Comparison of ENCODE assay signal across 10 mouse cellular contexts in genomic region chr2:172477860-172478259, GRCm38 (mm10). TPM values are rescaled to one million over a fixed set of nuclear protein-coding genes. Genes with fewer than 3 reads are reported as not detected.
DNase-seq lines count a peak whose midpoint lies in the region; ATAC-seq and TF ChIP-seq lines count a peak whose summit lies in the region.
"Had no signal": no experiment of that assay in that cellular context is flagged by ENCODE, and none has a peak within 500 bp of the region (broad histone marks: within the 10 kb centered on the region; RNA-seq: fewer than 3 reads in every experiment).

No protein-coding gene starts in this region.

- no peaks in the 10 kb centered on the region for H3K9me3 ChIP-seq in heart, embryonic 12.5 days (replicated peaks)
- H3K9me3 ChIP-seq in stomach, embryonic 16.5 days (replicated peaks; ENCODE audit: control insufficient read depth, low read length): no peaks in the 10 kb centered on the region

- peak; percentile 43 to 63 for DNase-seq in heart, adult 18-20 months
- no peak for DNase-seq in heart, postnatal 25 days (ENCODE audit: low spot score)
- peak; percentile 8 to 19 for DNase-seq in CD8-positive naive resting alpha-beta T cell, adult 2 months (ENCODE audit: low read depth in 2 of 2, low spot score in 2 of 2)
- DNase-seq in cerebellum, adult 8-10 months: peak; percentile 20
- peak; percentile 47 to 70 for DNase-seq in layer of hippocampus, adult 2 months (ENCODE audit: low spot score in 2 of 2)
- peak; percentile 80 for DNase-seq in mesoderm, embryonic 11.5 days (ENCODE audit: low read depth, low spot score)

- H3K4me3 ChIP-seq in heart, embryonic 12.5 days: peak overlapping the region; percentile 37
- no peak overlapping the region for H3K4me3 ChIP-seq in layer of hippocampus, adult 2 months
- H3K4me3 ChIP-seq in stomach, embryonic 16.5 days (replicated peaks; ENCODE audit: low read length): no peak overlapping the region

- H3K4me1 ChIP-seq in heart, embryonic 12.5 days (replicated peaks): peaks cover 13% of the 10 kb centered on the region
- 0 out of 2 replicates have a peak, but pooled peaks cover 3% of the 10 kb centered on the region for H3K4me1 ChIP-seq in stomach, embryonic 16.5 days (ENCODE audit: control insufficient read depth, insufficient read depth, low read length)

- no peaks in the 10 kb centered on the region for H3K36me3 ChIP-seq in heart, embryonic 12.5 days
- H3K36me3 ChIP-seq in stomach, embryonic 16.5 days (ENCODE audit: control insufficient read depth, insufficient read depth, low read length): no peaks in the 10 kb centered on the region

- TF ChIP-seq CTCF in layer of hippocampus, adult 2 months (conservative IDR thresholded peaks at IDR 0.05): peak; percentile 83

- intact Hi-C loops in heart, postnatal 25 days (cut with DNase I): loop anchor here (1.0 to 5.0 kb wide), 4 partner anchors 23 to 609 kb away; no protein-coding TSS in a partner anchor

- H3K27ac ChIP-seq in heart, embryonic 12.5 days (ENCODE audit: poor library complexity, severe bottlenecking): no peak overlapping the region
- no peak overlapping the region for H3K27ac ChIP-seq in layer of hippocampus, adult 2 months
- no peak overlapping the region for H3K27ac ChIP-seq in stomach, embryonic 16.5 days (ENCODE audit: low read length)

- no peak for ATAC-seq in heart, embryonic 12.5 days (ENCODE audit: insufficient number of reproducible peaks, low FRiP score)
- 0 out of 2 replicates have a peak, but pooled peaks have one; percentile 26 for ATAC-seq in stomach, embryonic 16.5 days (ENCODE audit: insufficient read depth, low FRiP score)

- H3K4me2 ChIP-seq in heart, embryonic 12.5 days: peak overlapping the region; percentile 61
- H3K4me2 ChIP-seq in stomach, embryonic 16.5 days (ENCODE audit: low read depth, low read length): no peak overlapping the region

- H3K27me3 ChIP-seq in heart, embryonic 12.5 days (replicated peaks): no peaks in the 10 kb centered on the region
- no peaks in the 10 kb centered on the region; the same call in 1 of the 2 replicates for H3K27me3 ChIP-seq in stomach, embryonic 16.5 days (ENCODE audit: control insufficient read depth, insufficient read depth, low read length)

- peak overlapping the region; percentile 37; the same call in 1 of the 2 replicates for H3K9ac ChIP-seq in heart, embryonic 12.5 days
- peak overlapping the region; percentile 9; the same call in 1 of the 2 replicates for H3K9ac ChIP-seq in stomach, embryonic 16.5 days (ENCODE audit: low read length)

- WGBS in heart, embryonic 12.5 days: 4% methylated on average over 2 of the region's 2 CpGs
- 5% methylated on average over 2 of the region's 2 CpGs for WGBS in stomach, embryonic 16.5 days

RNA-seq across cellular contexts. Expression of gene Fam209, which starts 5.5 kb away (rescaled TPM):
- not detected for total RNA-seq in heart, adult 18-20 months (2021)
- not detected for total RNA-seq in heart, postnatal 25 days (2021)
- 0.26 TPM in 1 of 2 replicates, not detected in the other for polyA plus RNA-seq in heart, embryonic 12.5 days (2016; fragmentation: Nextera tagmentation; extraction: Ambion mirVana)
- total RNA-seq in layer of hippocampus, adult 2 months (2021): not detected
- not detected in 2 replicates for polyA plus RNA-seq in stomach, embryonic 16.5 days (2015; fragmentation: Nextera tagmentation; extraction: Ambion mirVana)
- total RNA-seq: adrenal gland, adult 18-20 months had no signal

RNA-seq across cellular contexts. Expression of gene Gcnt7, which starts 19.5 kb away (rescaled TPM):
- total RNA-seq in heart, adult 18-20 months (2021): not detected
- total RNA-seq in heart, postnatal 25 days (2021): not detected
- polyA plus RNA-seq in heart, embryonic 12.5 days (2016; fragmentation: Nextera tagmentation; extraction: Ambion mirVana): 1.1 and 1.4 TPM in 2 replicates
- not detected for total RNA-seq in layer of hippocampus, adult 2 months (2021)
- polyA plus RNA-seq in stomach, embryonic 16.5 days (2015; fragmentation: Nextera tagmentation; extraction: Ambion mirVana): 1.8 and 2.0 TPM in 2 replicates
- total RNA-seq: adrenal gland, adult 18-20 months; left cerebral cortex, postnatal 10 days had no signal

RNA-seq across cellular contexts. Expression of gene Rtf2, which starts 37.5 kb away (rescaled TPM):
- total RNA-seq in heart, adult 18-20 months (2021): 10 to 100 TPM; 30.6 to 32.7 TPM
- total RNA-seq in heart, postnatal 25 days (2021): 10 to 100 TPM; 28.0 to 28.5 TPM
- polyA plus RNA-seq in heart, embryonic 12.5 days (2016; fragmentation: Nextera tagmentation; extraction: Ambion mirVana): 46.5 and 49.3 TPM in 2 replicates
- total RNA-seq in layer of hippocampus, adult 2 months (2021): 10 to 100 TPM; 66.5 to 74.4 TPM
- polyA plus RNA-seq in stomach, embryonic 16.5 days (2015; fragmentation: Nextera tagmentation; extraction: Ambion mirVana): 69.8 and 73.7 TPM in 2 replicates
